ENCODE assay signal across 20 mouse cellular contexts in genomic region chr4:27449901-27450300, GRCm38 (mm10).
DNase-seq lines count a peak whose midpoint lies in the region; ATAC-seq and TF ChIP-seq lines count a peak whose summit lies in the region.
"Had no signal": no experiment of that assay in that cellular context is flagged by ENCODE, and none has a peak within 500 bp of the region (broad histone marks: within the 10 kb centered on the region; RNA-seq: fewer than 3 reads in every experiment).

No protein-coding gene starts in this region.

- intact Hi-C loops in left cerebral cortex, postnatal 36 days (cut with DNase I): no loop called here

- DNase-seq in hindbrain, embryonic 11.5 days (ENCODE audit: low spot score): peak; percentile 30
- peak; percentile 22 for DNase-seq in R1 (ENCODE audit: low read depth, low spot score)
- DNase-seq in naive thymus-derived CD4-positive, alpha-beta T cell, adult 2 months (ENCODE audit: low read depth): peak; percentile 5
- DNase-seq in left cerebral cortex, postnatal 36 days (ENCODE audit: low spot score in 2 of 2): no peak
- no peak for DNase-seq in ovary, postnatal 14 days (ENCODE audit: low spot score)
- DNase-seq in heart, adult 9 months (ENCODE audit: low spot score in 2 of 2): no peak
- DNase-seq: cerebellum, postnatal 10 days; gastrocnemius, postnatal 14 days; heart, adult 2 months; kidney, adult 18-20 months; kidney, postnatal 14 days; liver, embryonic 13.5 days; thymus, postnatal 4 days had no signal

- H3ac ChIP-seq in C2C12 (ENCODE audit: control insufficient read depth, insufficient read length, low read depth): no peak overlapping the region

- no peak for TF ChIP-seq CTCF in C2C12 (IDR thresholded peaks at IDR 0.05; ENCODE audit: control insufficient read depth, insufficient read depth, insufficient read length)

- no peaks in the 10 kb centered on the region for H3K36me3 ChIP-seq in hindbrain, embryonic 11.5 days (ENCODE audit: control insufficient read depth, insufficient read depth, low read length)
- H3K36me3 ChIP-seq in hindbrain, embryonic 12.5 days: no peaks in the 10 kb centered on the region
- no peaks in the 10 kb centered on the region for H3K36me3 ChIP-seq in C2C12 (ENCODE audit: control insufficient read depth, insufficient read depth)
- H3K36me3 ChIP-seq: embryonic facial prominence, embryonic 12.5 days; hindbrain, embryonic 13.5 days; liver, embryonic 13.5 days had no signal

- no peak overlapping the region for H3K27ac ChIP-seq in hindbrain, embryonic 11.5 days (ENCODE audit: low read depth, low read length)
- no peak overlapping the region for H3K27ac ChIP-seq in hindbrain, embryonic 12.5 days
- H3K27ac ChIP-seq: embryonic facial prominence, embryonic 12.5 days; heart, adult 2 months; hindbrain, embryonic 13.5 days; liver, embryonic 13.5 days had no signal

- no peak for ATAC-seq in hindbrain, embryonic 11.5 days (ENCODE audit: low FRiP score)
- no peak for ATAC-seq in hindbrain, embryonic 12.5 days (ENCODE audit: low FRiP score)
- ATAC-seq: lung, postnatal 0 days; Patski had no signal

- H3K79me2 ChIP-seq in C2C12 (ENCODE audit: control insufficient read depth, insufficient read depth): no peaks in the 10 kb centered on the region

- H3K4me2 ChIP-seq in hindbrain, embryonic 11.5 days (replicated peaks; ENCODE audit: low read depth, low read length): no peak overlapping the region
- no peak overlapping the region for H3K4me2 ChIP-seq in hindbrain, embryonic 12.5 days (replicated peaks)
- H3K4me2 ChIP-seq: embryonic facial prominence, embryonic 12.5 days; hindbrain, embryonic 13.5 days; liver, embryonic 13.5 days had no signal

- H3K79me3 ChIP-seq in C2C12 (ENCODE audit: low read depth): no peaks in the 10 kb centered on the region

- no peak overlapping the region for H3K4me3 ChIP-seq in hindbrain, embryonic 11.5 days (ENCODE audit: low read depth, low read length)
- no peak overlapping the region for H3K4me3 ChIP-seq in hindbrain, embryonic 12.5 days
- peak overlapping the region; percentile 11 for H3K4me3 ChIP-seq in C2C12 (ENCODE audit: insufficient read depth, poor library complexity, severe bottlenecking)
- H3K4me3 ChIP-seq: embryonic facial prominence, embryonic 12.5 days; heart, adult 2 months; hindbrain, embryonic 13.5 days; liver, embryonic 13.5 days had no signal

- no peaks in the 10 kb centered on the region for H3K27me3 ChIP-seq in hindbrain, embryonic 11.5 days (ENCODE audit: control insufficient read depth, insufficient read depth, low read length)
- H3K27me3 ChIP-seq in hindbrain, embryonic 12.5 days: no peaks in the 10 kb centered on the region
- no peaks in the 10 kb centered on the region for H3K27me3 ChIP-seq in C2C12 (ENCODE audit: control insufficient read depth, insufficient read depth, insufficient read length)
- H3K27me3 ChIP-seq: CH12.LX; embryonic facial prominence, embryonic 12.5 days; hindbrain, embryonic 13.5 days; liver, embryonic 13.5 days; Patski had no signal

- H3K9ac ChIP-seq in hindbrain, embryonic 11.5 days (ENCODE audit: low read depth, low read length): no peak overlapping the region
- no peak overlapping the region for H3K9ac ChIP-seq in hindbrain, embryonic 12.5 days
- H3K9ac ChIP-seq: embryonic facial prominence, embryonic 12.5 days; hindbrain, embryonic 13.5 days; liver, embryonic 13.5 days had no signal

- WGBS in hindbrain, embryonic 11.5 days: 94% methylated on average over 4 of the region's 4 CpGs
- 93% methylated on average over 4 of the region's 4 CpGs for WGBS in hindbrain, embryonic 12.5 days

- H3K9me3 ChIP-seq in hindbrain, embryonic 11.5 days (ENCODE audit: control insufficient read depth, low read length): no peaks in the 10 kb centered on the region
- H3K9me3 ChIP-seq in hindbrain, embryonic 12.5 days (replicated peaks): no peaks in the 10 kb centered on the region
- H3K9me3 ChIP-seq: hindbrain, embryonic 13.5 days; liver, embryonic 13.5 days had no signal

- no peaks in the 10 kb centered on the region for H3K4me1 ChIP-seq in hindbrain, embryonic 11.5 days (replicated peaks; ENCODE audit: control insufficient read depth, insufficient read depth, low read length)
- H3K4me1 ChIP-seq in hindbrain, embryonic 12.5 days: no peaks in the 10 kb centered on the region
- H3K4me1 ChIP-seq: embryonic facial prominence, embryonic 12.5 days; hindbrain, embryonic 13.5 days; liver, embryonic 13.5 days had no signal

TF ChIP-seq in C2C12, 6 proteins besides CTCF, POLR2A, EP300 and RAD21:
- no peak for TF ChIP-seq MYOD1 (IDR thresholded peaks at IDR 0.05; ENCODE audit: control insufficient read depth, insufficient read length, low read depth)
- no peak for TF ChIP-seq FOSL1 (IDR thresholded peaks at IDR 0.05; ENCODE audit: insufficient read depth, low read length, poor library complexity, severe bottlenecking)
- TF ChIP-seq MYOG (IDR thresholded peaks at IDR 0.05; ENCODE audit: control insufficient read depth, extremely low read depth, insufficient read length): no peak
- no peak for TF ChIP-seq MAX (IDR thresholded peaks at IDR 0.05)
- TF ChIP-seq USF1 (IDR thresholded peaks at IDR 0.05; ENCODE audit: low read depth): no peak
- TF ChIP-seq CEBPB (IDR thresholded peaks at IDR 0.05; ENCODE audit: low read depth): no peak

Comparison
In these comparisons a context has a peak if more than half of its experiments do, and no peak if none do; other contexts are left out.
1. DNase-seq: peak in hindbrain, embryonic 11.5 days (single experiment), R1 (single experiment) and naive thymus-derived CD4-positive, alpha-beta T cell, adult 2 months (single experiment); none in left cerebral cortex, postnatal 36 days (0 of 2), ovary, postnatal 14 days (single experiment) and heart, adult 9 months (0 of 2).